Mouse (Mus musculus) right cerebral cortex, postnatal 25 days (tissue): ENCODE data around the gene Hivep3.
A peak's percentile ranks its signal among the peaks of the same experiment; 100 is the strongest.

Experiments
- DNase-seq: peaks from one replicate; pipeline ENCODE4 v3.0.0; 2022

Gene Hivep3

GRCm38 (mm10) chr4:120124656-120125055 is 391.1 kb downstream of the Hivep3 start:
- DNase-seq, result no peak

- DNase-seq, result peak; percentile 63
Observed at GRCm38 (mm10) chr4:120126047-120126446, 392.5 kb downstream of the Hivep3 start.

- no peak for DNase-seq
Observed at GRCm38 (mm10) chr4:120127333-120127732, 393.7 kb downstream of the Hivep3 start.

GRCm38 (mm10) chr4:120128033-120128432 is 394.4 kb downstream of the Hivep3 start:
- DNase-seq, result peak; percentile 43

- DNase-seq, result peak; percentile 67
Observed at GRCm38 (mm10) chr4:120129233-120129885, 395.8 kb downstream of the Hivep3 start.

GRCm38 (mm10) chr4:120130926-120131325 is 397.3 kb downstream of the Hivep3 start:
- no peak for DNase-seq

GRCm38 (mm10) chr4:120131441-120132220 is 398.0 kb downstream of the Hivep3 start:
- DNase-seq, result no peak

GRCm38 (mm10) chr4:120134223-120134622 is 400.6 kb downstream of the Hivep3 start:
- no peak for DNase-seq

GRCm38 (mm10) chr4:120141810-120142209 is 408.2 kb downstream of the Hivep3 start:
- DNase-seq, result no peak

GRCm38 (mm10) chr4:120142905-120143304 is 409.3 kb downstream of the Hivep3 start:
- DNase-seq, result no peak

GRCm38 (mm10) chr4:120144343-120144742 is 410.8 kb downstream of the Hivep3 start:
- DNase-seq, result peak; percentile 34

GRCm38 (mm10) chr4:120145931-120146330 is 412.3 kb downstream of the Hivep3 start:
- DNase-seq, result no peak

- DNase-seq, result peak; percentile 89
Observed at GRCm38 (mm10) chr4:120148291-120149141, 414.9 kb downstream of the Hivep3 start.

- no peak for DNase-seq
Observed at GRCm38 (mm10) chr4:120149142-120149524, 415.5 kb downstream of the Hivep3 start.

- no peak for DNase-seq
Observed at GRCm38 (mm10) chr4:120150345-120150920, 416.8 kb downstream of the Hivep3 start.

- DNase-seq, result no peak
Observed at GRCm38 (mm10) chr4:120151906-120152305, 418.3 kb downstream of the Hivep3 start.

- DNase-seq, result no peak
Observed at GRCm38 (mm10) chr4:120152648-120153047, 419.1 kb downstream of the Hivep3 start.

GRCm38 (mm10) chr4:120153736-120154135 is 420.2 kb downstream of the Hivep3 start:
- no peak for DNase-seq

- DNase-seq, result no peak
Observed at GRCm38 (mm10) chr4:120158714-120159310, 425.2 kb downstream of the Hivep3 start.

- DNase-seq, result no peak
Observed at GRCm38 (mm10) chr4:120161166-120161949, 427.8 kb downstream of the Hivep3 start, which contains the start of gene Edn2. TSS of gene Edn2 (plus strand) at chr4:120161206.

GRCm38 (mm10) chr4:120162586-120162985 is 429.0 kb downstream of the Hivep3 start:
- DNase-seq, result no peak

- peak; percentile 70 for DNase-seq
Observed at GRCm38 (mm10) chr4:120163242-120163641, 429.7 kb downstream of the Hivep3 start.
